Mouse (Mus musculus): ENCODE data around the gene Tmem252. TPM values are rescaled to one million over a fixed set of nuclear protein-coding genes. Genes with fewer than 3 reads are reported as not detected.

The Tmem252 gene
- polyA plus RNA-seq, 1 experiment from 2014 or later: 3.6 TPM

- H3K4me1 ChIP-seq: peaks cover 26% of the 10 kb centered on the region
- no peak overlapping the region for H3K4me3 ChIP-seq
- H3K27me3 ChIP-seq (replicated peaks): no peaks in the 10 kb centered on the region
- H3K36me3 ChIP-seq: no peaks in the 10 kb centered on the region
- no peak overlapping the region for H3K9ac ChIP-seq
- no peaks in the 10 kb centered on the region for H3K9me3 ChIP-seq
- H3K4me2 ChIP-seq: no peak overlapping the region
- ATAC-seq (ENCODE audit: extremely low read depth, insufficient number of reproducible peaks, low FRiP score, low TSS enrichment): no peak
- H3K27ac ChIP-seq (replicated peaks): no peak overlapping the region
- 54% methylated on average over 6 of the region's 6 CpGs for WGBS
Observed at GRCm38 (mm10) chr19:24652342-24653019, 21.3 kb upstream of the Tmem252 start.

- no peaks in the 10 kb centered on the region for H3K36me3 ChIP-seq
- peaks cover 27% of the 10 kb centered on the region for H3K4me1 ChIP-seq
- 32% methylated on average over 9 of the region's 9 CpGs for WGBS
- peak overlapping the region; percentile 18 for H3K4me3 ChIP-seq
- H3K27ac ChIP-seq (replicated peaks): peak overlapping the region; percentile 53
- peak overlapping the region; percentile 56 for H3K4me2 ChIP-seq
- H3K9ac ChIP-seq: 0 out of 2 replicates have a peak overlapping the region, but pooled peaks have one; percentile 14
- no peak for ATAC-seq (ENCODE audit: extremely low read depth, insufficient number of reproducible peaks, low FRiP score, low TSS enrichment)
- H3K9me3 ChIP-seq: no peaks in the 10 kb centered on the region
- H3K27me3 ChIP-seq (replicated peaks): no peaks in the 10 kb centered on the region
Observed at GRCm38 (mm10) chr19:24653230-24653799, 20.5 kb upstream of the Tmem252 start.

GRCm38 (mm10) chr19:24656981-24657380 is 16.8 kb upstream of the Tmem252 start:
- H3K27ac ChIP-seq (replicated peaks): no peak overlapping the region
- ATAC-seq (ENCODE audit: extremely low read depth, insufficient number of reproducible peaks, low FRiP score, low TSS enrichment): no peak
- no peak overlapping the region for H3K9ac ChIP-seq
- no peaks in the 10 kb centered on the region for H3K36me3 ChIP-seq
- H3K4me1 ChIP-seq: peaks cover 31% of the 10 kb centered on the region
- H3K9me3 ChIP-seq: no peaks in the 10 kb centered on the region
- no peaks in the 10 kb centered on the region for H3K27me3 ChIP-seq (replicated peaks)
- H3K4me2 ChIP-seq: no peak overlapping the region
- WGBS: 39% methylated on average over 3 of the region's 3 CpGs
- no peak overlapping the region for H3K4me3 ChIP-seq

GRCm38 (mm10) chr19:24662346-24662745 is 11.5 kb upstream of the Tmem252 start:
- Histone ChIP-seq H3K9me3 (no peaks in the 10 kb centered on the region), H3K4me1 (peaks cover 6% of the 10 kb centered on the region), H3K27me3 (replicated peaks) (no peaks in the 10 kb centered on the region), H3K36me3 (no peaks in the 10 kb centered on the region), H3K27ac (replicated peaks) (no peak overlapping the region), H3K9ac (no peak overlapping the region), H3K4me3 (no peak overlapping the region), H3K4me2 (no peak overlapping the region)
- ATAC-seq (ENCODE audit: extremely low read depth, insufficient number of reproducible peaks, low FRiP score, low TSS enrichment): no peak
- 94% methylated on average over 2 of the region's 2 CpGs for WGBS

- Histone ChIP-seq H3K27me3 (replicated peaks) (no peaks in the 10 kb centered on the region), H3K4me3 (no peak overlapping the region), H3K9me3 (no peaks in the 10 kb centered on the region), H3K4me1 (peaks cover 3% of the 10 kb centered on the region; the same call in 1 of the 2 replicates), H3K4me2 (no peak overlapping the region), H3K9ac (no peak overlapping the region), H3K27ac (replicated peaks) (no peak overlapping the region), H3K36me3 (no peaks in the 10 kb centered on the region)
- no peak for ATAC-seq (ENCODE audit: extremely low read depth, insufficient number of reproducible peaks, low FRiP score, low TSS enrichment)
- WGBS: 73% methylated on average over 11 of the region's 11 CpGs
Observed at GRCm38 (mm10) chr19:24665771-24666170, 8.0 kb upstream of the Tmem252 start.

- Histone ChIP-seq H3K27me3 (replicated peaks) (no peaks in the 10 kb centered on the region), H3K27ac (replicated peaks) (no peak overlapping the region), H3K9ac (no peak overlapping the region), H3K4me2 (no peak overlapping the region), H3K36me3 (no peaks in the 10 kb centered on the region), H3K9me3 (no peaks in the 10 kb centered on the region), H3K4me3 (no peak overlapping the region), H3K4me1 (peaks cover 21% of the 10 kb centered on the region)
- WGBS: 81% methylated on average over 3 of the region's 3 CpGs
- no peak for ATAC-seq (ENCODE audit: extremely low read depth, insufficient number of reproducible peaks, low FRiP score, low TSS enrichment)
Observed at GRCm38 (mm10) chr19:24667527-24667926, 6.3 kb upstream of the Tmem252 start.

GRCm38 (mm10) chr19:24671571-24671970 is 2.2 kb upstream of the Tmem252 start:
- Histone ChIP-seq H3K4me1 (peaks cover 42% of the 10 kb centered on the region), H3K9me3 (no peaks in the 10 kb centered on the region), H3K27me3 (replicated peaks) (no peaks in the 10 kb centered on the region), H3K9ac (no peak overlapping the region), H3K36me3 (no peaks in the 10 kb centered on the region), H3K4me2 (no peak overlapping the region), H3K27ac (replicated peaks) (peak overlapping the region; percentile 64), H3K4me3 (no peak overlapping the region)
- no peak for ATAC-seq (ENCODE audit: extremely low read depth, insufficient number of reproducible peaks, low FRiP score, low TSS enrichment)
- 43% methylated on average over 3 of the region's 3 CpGs for WGBS

GRCm38 (mm10) chr19:24672366-24672960 is 1.3 kb upstream of the Tmem252 start:
- Histone ChIP-seq H3K9me3 (no peaks in the 10 kb centered on the region), H3K9ac (no peak overlapping the region), H3K4me3 (no peak overlapping the region), H3K4me2 (no peak overlapping the region), H3K4me1 (peaks cover 51% of the 10 kb centered on the region), H3K27ac (replicated peaks) (peak overlapping the region; percentile 64), H3K27me3 (replicated peaks) (no peaks in the 10 kb centered on the region), H3K36me3 (no peaks in the 10 kb centered on the region)
- no peak for ATAC-seq (ENCODE audit: extremely low read depth, insufficient number of reproducible peaks, low FRiP score, low TSS enrichment)
- 54% methylated on average over 10 of the region's 10 CpGs for WGBS

- H3K36me3 ChIP-seq: no peaks in the 10 kb centered on the region
- ATAC-seq (ENCODE audit: extremely low read depth, insufficient number of reproducible peaks, low FRiP score, low TSS enrichment): no peak
- no peaks in the 10 kb centered on the region for H3K27me3 ChIP-seq (replicated peaks)
- peak overlapping the region; percentile 32; the same call in 1 of the 2 replicates for H3K27ac ChIP-seq (replicated peaks)
- no peak overlapping the region for H3K4me3 ChIP-seq
- WGBS: 69% methylated on average over 10 of the region's 10 CpGs
- H3K9me3 ChIP-seq: no peaks in the 10 kb centered on the region
- H3K4me1 ChIP-seq: peaks cover 53% of the 10 kb centered on the region
- no peak overlapping the region for H3K9ac ChIP-seq
- no peak overlapping the region for H3K4me2 ChIP-seq
Observed at GRCm38 (mm10) chr19:24673331-24673730, 477 bp upstream of the Tmem252 start.

GRCm38 (mm10) chr19:24676429-24676828 is 2.6 kb downstream of the Tmem252 start:
- 0 out of 2 replicates have a peak overlapping the region, but pooled peaks have one; percentile 28 for H3K27ac ChIP-seq (replicated peaks)
- 49% methylated on average over 7 of the region's 7 CpGs for WGBS
- no peak for ATAC-seq (ENCODE audit: extremely low read depth, insufficient number of reproducible peaks, low FRiP score, low TSS enrichment)
- no peak overlapping the region for H3K4me2 ChIP-seq
- H3K9me3 ChIP-seq: no peaks in the 10 kb centered on the region
- H3K36me3 ChIP-seq: 0 out of 2 replicates have a peak, but pooled peaks cover 11% of the 10 kb centered on the region
- H3K4me3 ChIP-seq: no peak overlapping the region
- no peak overlapping the region for H3K9ac ChIP-seq
- H3K27me3 ChIP-seq (replicated peaks): no peaks in the 10 kb centered on the region
- peaks cover 50% of the 10 kb centered on the region for H3K4me1 ChIP-seq

- no peak overlapping the region for H3K4me2 ChIP-seq
- no peak overlapping the region for H3K9ac ChIP-seq
- H3K4me1 ChIP-seq: peaks cover 42% of the 10 kb centered on the region
- no peaks in the 10 kb centered on the region for H3K27me3 ChIP-seq (replicated peaks)
- 0 out of 2 replicates have a peak, but pooled peaks cover 11% of the 10 kb centered on the region for H3K36me3 ChIP-seq
- WGBS: 63% methylated on average over 8 of the region's 8 CpGs
- no peaks in the 10 kb centered on the region for H3K9me3 ChIP-seq
- no peak overlapping the region for H3K4me3 ChIP-seq
- ATAC-seq (ENCODE audit: extremely low read depth, insufficient number of reproducible peaks, low FRiP score, low TSS enrichment): no peak
- 0 out of 2 replicates have a peak overlapping the region, but pooled peaks have one; percentile 10 for H3K27ac ChIP-seq (replicated peaks)
Observed at GRCm38 (mm10) chr19:24677242-24677984, 3.6 kb downstream of the Tmem252 start.
